Mouse (Mus musculus): Measurements from ENCODE around the gene Gm38392. TPM values are rescaled to one million over a fixed set of nuclear protein-coding genes. Genes with fewer than 3 reads are reported as not detected.

Gene Gm38392
- polyA plus RNA-seq, 1 experiment from 2014 or later: 0.20 TPM

DNA sequence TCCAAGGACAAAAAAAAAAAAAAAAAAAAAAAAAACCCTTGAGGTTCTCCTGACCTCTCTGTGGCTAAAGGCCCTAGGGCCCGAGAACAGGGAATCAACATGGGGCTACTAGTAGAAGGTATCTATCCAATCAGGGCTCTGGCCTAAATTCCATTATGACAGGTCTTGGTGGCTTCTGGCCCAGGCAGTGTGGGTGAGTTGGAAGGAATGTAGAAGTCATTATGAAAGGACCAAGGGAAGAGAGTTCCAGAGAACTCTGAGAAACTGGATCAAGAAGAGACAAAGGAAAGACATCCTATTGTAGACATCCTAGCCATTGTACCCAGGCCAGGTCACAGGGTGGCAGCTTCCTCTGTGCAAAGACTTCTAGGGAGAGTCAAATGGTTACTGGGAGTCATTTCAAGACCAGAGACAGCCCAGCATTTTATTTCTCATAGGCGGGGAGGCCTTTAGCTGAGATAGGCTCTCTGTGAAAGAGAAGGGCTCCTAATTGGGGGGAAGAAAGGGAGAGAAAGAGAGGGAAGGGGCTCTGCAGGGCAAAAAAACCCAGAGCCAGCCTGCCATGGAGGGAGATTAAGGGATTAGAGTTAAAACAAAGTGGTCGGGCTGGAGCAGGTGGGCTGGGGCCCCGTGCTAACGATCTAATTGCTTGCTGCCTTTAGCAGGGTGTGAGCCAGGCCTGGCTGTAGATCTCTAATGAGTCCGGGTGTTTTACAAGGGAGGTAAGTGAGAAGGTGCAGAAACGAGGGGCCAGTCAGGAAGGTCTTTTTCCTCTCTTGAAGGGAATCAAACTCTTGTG lies 54.0 kb downstream of the Gm38392 start:
- H3K36me3 ChIP-seq: no peaks in the 10 kb centered on the region
- no peak overlapping the region for H3K27ac ChIP-seq
- H3K9me3 ChIP-seq (replicated peaks): no peaks in the 10 kb centered on the region
- 0 out of 2 replicates have a peak, but pooled peaks cover 3% of the 10 kb centered on the region for H3K4me1 ChIP-seq
- peaks cover 99% of the 10 kb centered on the region for H3K27me3 ChIP-seq (replicated peaks)
- ATAC-seq: no peak
- no peak overlapping the region for H3K9ac ChIP-seq
- 22% methylated on average over 7 of the region's 7 CpGs for WGBS (ENCODE audit: insufficient replicate concordance)
- H3K4me2 ChIP-seq: no peak overlapping the region
- no peak overlapping the region for H3K4me3 ChIP-seq

DNA sequence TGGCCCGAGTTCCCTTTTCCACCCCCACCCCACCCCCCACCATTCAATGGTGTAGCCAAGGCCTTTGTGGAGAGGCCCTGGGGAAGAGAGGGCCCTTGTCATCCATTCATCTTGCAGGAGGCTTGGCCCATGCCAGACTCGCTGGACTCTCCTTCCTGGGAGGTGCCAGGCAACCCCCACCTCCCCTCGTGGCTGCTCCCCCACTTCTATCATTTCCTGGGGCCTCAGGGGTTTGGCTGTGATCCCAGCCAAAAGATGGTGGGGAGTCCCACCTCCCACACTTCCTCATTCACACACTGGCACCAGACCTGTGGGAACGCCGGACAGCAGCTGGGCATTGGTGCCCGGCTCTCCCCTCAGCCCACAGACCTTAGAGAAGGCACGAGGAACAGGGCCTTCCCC lies 54.7 kb downstream of the Gm38392 start:
- Histone ChIP-seq H3K36me3 (no peaks in the 10 kb centered on the region), H3K9ac (no peak overlapping the region), H3K27ac (no peak overlapping the region), H3K4me2 (no peak overlapping the region), H3K9me3 (replicated peaks) (no peaks in the 10 kb centered on the region), H3K4me3 (no peak overlapping the region), H3K4me1 (no peaks in the 10 kb centered on the region), H3K27me3 (replicated peaks) (peaks cover 98% of the 10 kb centered on the region)
- no peak for ATAC-seq
- 43% methylated on average over 7 of the region's 7 CpGs for WGBS (ENCODE audit: insufficient replicate concordance)

DNA sequence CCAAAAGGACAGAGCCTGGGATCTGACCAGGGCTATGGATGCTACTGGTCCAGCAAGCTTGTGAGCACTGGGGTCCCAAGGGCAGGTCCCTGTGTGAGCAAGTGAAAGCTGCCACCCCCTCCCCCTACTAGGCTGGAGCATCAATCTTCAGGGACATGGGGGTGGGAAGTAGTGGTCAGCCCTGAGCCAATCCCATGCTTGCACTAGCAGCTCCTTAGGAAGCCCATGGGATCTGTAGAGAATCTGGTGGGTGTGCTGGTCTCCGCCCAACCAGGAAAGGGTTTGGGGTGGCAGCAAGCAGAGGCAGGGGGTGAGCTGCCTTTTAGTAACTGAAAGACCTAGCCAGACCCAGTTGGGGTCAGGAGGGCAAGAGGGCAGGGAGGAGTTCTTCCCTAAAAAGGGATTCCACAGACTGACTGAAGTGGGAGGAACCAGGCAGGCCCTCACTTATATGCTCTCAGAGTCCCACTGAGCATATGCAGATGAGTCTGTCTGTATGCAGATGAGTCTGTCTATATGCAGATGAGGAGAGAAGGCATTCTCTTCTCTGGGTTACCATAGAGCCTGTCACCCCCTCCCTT lies 55.9 kb downstream of the Gm38392 start:
- Histone ChIP-seq H3K4me3 (no peak overlapping the region), H3K9ac (no peak overlapping the region), H3K27me3 (replicated peaks) (peaks cover 94% of the 10 kb centered on the region), H3K9me3 (replicated peaks) (no peaks in the 10 kb centered on the region), H3K4me1 (no peaks in the 10 kb centered on the region), H3K27ac (no peak overlapping the region), H3K4me2 (no peak overlapping the region), H3K36me3 (no peaks in the 10 kb centered on the region)
- WGBS (ENCODE audit: insufficient replicate concordance): 47% methylated on average over 1 of the region's 1 CpGs
- no peak for ATAC-seq

GRCm38 (mm10) chr3:88230262-88231047 lies 56.6 kb downstream of the Gm38392 start:
- WGBS (ENCODE audit: insufficient replicate concordance): 45% methylated on average over 17 of the region's 17 CpGs
- Histone ChIP-seq H3K27me3 (replicated peaks) (peaks cover 94% of the 10 kb centered on the region), H3K27ac (no peak overlapping the region), H3K9ac (no peak overlapping the region), H3K4me2 (no peak overlapping the region), H3K4me3 (no peak overlapping the region), H3K9me3 (replicated peaks) (no peaks in the 10 kb centered on the region), H3K4me1 (no peaks in the 10 kb centered on the region), H3K36me3 (no peaks in the 10 kb centered on the region)
- ATAC-seq: no peak

DNA sequence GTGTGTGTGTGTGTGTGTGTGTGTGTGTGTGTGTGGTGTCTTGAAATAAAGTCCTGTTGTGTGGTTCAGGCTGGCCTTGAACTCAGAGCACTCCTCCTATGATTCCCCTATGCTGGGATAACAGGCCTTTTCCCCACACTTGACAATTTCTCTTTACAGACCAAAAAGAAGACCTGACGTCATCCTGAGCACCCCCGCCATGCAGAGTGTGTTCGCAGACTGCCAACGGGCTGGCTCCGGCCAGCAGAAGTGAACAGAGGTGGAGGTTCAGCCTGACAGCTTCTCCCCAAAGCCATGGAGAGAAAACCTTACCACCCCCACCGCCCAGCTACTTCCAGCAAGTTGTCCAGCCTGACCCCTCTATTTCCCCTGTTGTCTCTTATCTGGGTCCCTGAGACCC lies 57.5 kb downstream of the Gm38392 start:
- ATAC-seq: no peak
- Histone ChIP-seq H3K9me3 (replicated peaks) (no peaks in the 10 kb centered on the region), H3K4me2 (no peak overlapping the region), H3K27ac (no peak overlapping the region), H3K4me1 (no peaks in the 10 kb centered on the region), H3K4me3 (no peak overlapping the region), H3K27me3 (replicated peaks) (peaks cover 95% of the 10 kb centered on the region), H3K36me3 (no peaks in the 10 kb centered on the region), H3K9ac (no peak overlapping the region)
- 68% methylated on average over 6 of the region's 6 CpGs for whole genome bisulfite sequencing (ENCODE audit: insufficient replicate concordance)

DNA sequence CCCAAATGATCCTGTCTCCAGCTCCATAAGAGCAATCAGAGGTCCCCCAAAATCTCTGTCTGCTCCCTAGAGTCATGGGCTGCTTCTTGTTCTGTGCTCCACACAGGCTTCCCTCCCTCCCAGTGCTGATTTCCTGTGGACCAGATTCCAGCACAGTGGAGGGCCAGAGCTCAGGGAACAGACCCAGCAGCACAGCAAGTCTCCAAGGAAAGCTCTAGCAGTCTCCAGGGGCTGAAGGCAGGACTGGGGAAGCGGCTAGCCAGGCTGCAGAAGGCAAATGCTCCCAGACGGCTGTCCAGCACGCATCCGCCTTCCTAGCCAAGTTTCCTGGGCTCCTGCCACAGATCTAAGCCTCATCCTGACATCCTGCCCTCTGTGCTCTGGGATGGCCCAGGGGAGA lies 58.1 kb downstream of the Gm38392 start:
- no peak overlapping the region for H3K4me2 ChIP-seq
- no peaks in the 10 kb centered on the region for H3K9me3 ChIP-seq (replicated peaks)
- H3K27ac ChIP-seq: no peak overlapping the region
- peaks cover 95% of the 10 kb centered on the region for H3K27me3 ChIP-seq (replicated peaks)
- H3K4me1 ChIP-seq: no peaks in the 10 kb centered on the region
- 42% methylated on average over 4 of the region's 4 CpGs for WGBS (ENCODE audit: insufficient replicate concordance)
- ATAC-seq: no peak
- H3K9ac ChIP-seq: no peak overlapping the region
- H3K4me3 ChIP-seq: no peak overlapping the region
- H3K36me3 ChIP-seq: no peaks in the 10 kb centered on the region

DNA sequence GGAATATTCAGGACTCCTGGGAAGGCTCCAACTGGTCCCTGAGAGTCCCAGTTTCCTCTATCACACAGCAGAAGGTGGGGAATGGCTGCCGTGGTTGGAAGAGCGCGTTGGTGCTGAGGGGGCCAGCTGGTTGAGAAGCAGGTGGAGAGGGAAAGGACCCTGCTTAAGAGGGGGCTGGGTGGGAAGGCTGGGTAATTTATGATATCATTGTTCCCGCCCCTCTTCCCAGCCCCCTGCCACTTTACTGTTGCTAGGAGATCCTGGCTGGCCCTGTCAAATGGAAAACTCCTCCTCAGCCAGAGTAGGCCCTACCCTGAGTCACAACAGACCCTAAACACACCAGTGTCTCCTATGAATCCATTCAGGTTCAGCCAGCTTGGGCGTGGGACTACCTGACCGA lies 59.0 kb downstream of the Gm38392 start:
- Histone ChIP-seq H3K4me1 (no peaks in the 10 kb centered on the region), H3K27ac (no peak overlapping the region), H3K27me3 (replicated peaks) (peaks cover 95% of the 10 kb centered on the region), H3K9ac (no peak overlapping the region), H3K4me2 (no peak overlapping the region), H3K36me3 (no peaks in the 10 kb centered on the region), H3K9me3 (replicated peaks) (no peaks in the 10 kb centered on the region), H3K4me3 (no peak overlapping the region)
- WGBS (ENCODE audit: insufficient replicate concordance): 48% methylated on average over 6 of the region's 6 CpGs
- ATAC-seq: no peak

- WGBS (ENCODE audit: insufficient replicate concordance): 24% methylated on average over 4 of the region's 4 CpGs
- H3K27me3 ChIP-seq (replicated peaks): peaks cover 95% of the 10 kb centered on the region
- no peak overlapping the region for H3K9ac ChIP-seq
- no peak overlapping the region for H3K4me3 ChIP-seq
- H3K4me2 ChIP-seq: no peak overlapping the region
- H3K4me1 ChIP-seq: no peaks in the 10 kb centered on the region
- H3K27ac ChIP-seq: no peak overlapping the region
- no peaks in the 10 kb centered on the region for H3K36me3 ChIP-seq
- ATAC-seq: no peak
- H3K9me3 ChIP-seq (replicated peaks): no peaks in the 10 kb centered on the region
These were observed 59.8 kb downstream of the Gm38392 start for GRCm38 (mm10) chr3:88227260-88227659.

DNA sequence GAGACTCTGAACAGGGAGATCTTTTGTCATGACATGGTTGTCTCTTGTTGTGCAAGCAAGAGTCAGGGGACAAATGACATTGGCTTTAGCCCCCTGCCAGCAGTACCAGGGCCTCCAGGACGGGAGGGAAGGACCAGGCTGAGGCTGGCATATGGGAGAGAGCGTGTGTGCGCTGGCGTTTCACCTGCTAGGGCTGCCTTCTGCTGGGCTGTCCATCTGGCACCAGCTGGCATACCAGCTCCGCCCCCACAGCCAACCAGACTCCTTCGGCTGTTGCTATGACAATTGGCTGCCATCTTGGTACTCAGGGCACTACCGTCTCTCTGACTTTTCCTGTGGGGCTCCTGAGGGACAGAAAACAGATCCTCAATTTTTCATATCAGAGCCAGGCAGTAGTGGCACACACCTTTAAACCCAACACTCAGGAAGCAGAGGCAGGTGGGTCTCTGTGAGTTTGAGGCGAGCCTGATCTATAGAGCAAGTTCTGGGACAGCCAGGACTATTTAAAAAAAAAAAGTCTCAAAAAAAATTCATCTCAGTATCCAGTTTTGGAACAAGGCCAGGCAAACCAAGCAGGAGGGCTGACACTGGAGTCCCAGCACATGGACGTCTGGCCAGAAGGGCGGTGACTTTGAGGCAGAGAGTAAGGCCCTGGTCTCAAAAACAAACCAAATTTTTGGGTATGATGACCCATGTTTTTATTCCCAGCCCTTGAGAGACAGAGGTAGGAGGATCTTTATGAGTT lies 60.7 kb downstream of the Gm38392 start:
- ATAC-seq: no peak
- Histone ChIP-seq H3K27ac (no peak overlapping the region), H3K9ac (no peak overlapping the region), H3K9me3 (replicated peaks) (no peaks in the 10 kb centered on the region), H3K4me2 (no peak overlapping the region), H3K4me3 (no peak overlapping the region), H3K36me3 (no peaks in the 10 kb centered on the region), H3K4me1 (no peaks in the 10 kb centered on the region), H3K27me3 (replicated peaks) (peaks cover 95% of the 10 kb centered on the region)
- 65% methylated on average over 10 of the region's 10 CpGs for WGBS (ENCODE audit: insufficient replicate concordance)

DNA sequence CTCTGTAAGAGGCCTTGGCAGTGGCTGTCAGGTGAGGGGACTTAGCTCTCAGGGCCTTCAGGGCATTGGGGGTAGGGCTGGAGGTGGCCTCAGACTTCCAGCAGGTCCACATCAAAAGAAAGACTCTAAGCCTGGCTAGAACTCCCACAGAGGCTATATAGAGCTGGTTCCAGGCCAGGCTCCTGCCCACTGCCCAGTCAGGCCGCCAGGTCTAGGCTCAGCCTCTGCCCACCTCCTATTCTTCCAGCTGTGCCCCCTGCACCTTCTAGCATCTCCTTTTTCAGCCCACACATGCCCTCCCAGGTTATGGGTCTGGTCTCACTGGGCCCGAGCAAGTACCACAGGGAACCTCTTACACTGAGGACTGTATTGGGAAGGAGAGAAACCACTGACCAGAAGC lies 62.1 kb downstream of the Gm38392 start:
- Histone ChIP-seq H3K9me3 (replicated peaks) (no peaks in the 10 kb centered on the region), H3K9ac (no peak overlapping the region), H3K4me1 (no peaks in the 10 kb centered on the region), H3K4me2 (no peak overlapping the region), H3K36me3 (no peaks in the 10 kb centered on the region), H3K4me3 (no peak overlapping the region), H3K27me3 (replicated peaks) (peaks cover 95% of the 10 kb centered on the region), H3K27ac (no peak overlapping the region)
- ATAC-seq: no peak
- 48% methylated on average over 2 of the region's 2 CpGs for WGBS (ENCODE audit: insufficient replicate concordance)

GRCm38 (mm10) chr3:88222446-88222845 lies 64.6 kb downstream of the Gm38392 start:
- WGBS (ENCODE audit: insufficient replicate concordance): 68% methylated on average over 6 of the region's 6 CpGs
- no peak overlapping the region for H3K27ac ChIP-seq
- no peaks in the 10 kb centered on the region for H3K9me3 ChIP-seq (replicated peaks)
- no peaks in the 10 kb centered on the region for H3K4me1 ChIP-seq
- H3K9ac ChIP-seq: no peak overlapping the region
- H3K4me2 ChIP-seq: no peak overlapping the region
- no peak overlapping the region for H3K4me3 ChIP-seq
- ATAC-seq: no peak
- no peaks in the 10 kb centered on the region for H3K36me3 ChIP-seq
- H3K27me3 ChIP-seq (replicated peaks): peaks cover 95% of the 10 kb centered on the region
